Mouse (Mus musculus) adrenal gland, adult (tissue): Measurements from ENCODE around the gene Bola3.

Source experiments
- DNase-seq, 2 experiments: peaks; one replicate each; pipeline ENCODE4 v3.0.0; 2022 to 2023; ENCODE audit warnings: low spot score in 1 of 2; ENCODE audit not compliant: inconsistent age in 2 of 2

Gene Bola3

GRCm38 (mm10) chr6:83348873-83349272, at the start of gene Bola3:
Gene Bola3, plus strand, starts transcription at chr6:83349147.
- DNase-seq = no peak

DNA sequence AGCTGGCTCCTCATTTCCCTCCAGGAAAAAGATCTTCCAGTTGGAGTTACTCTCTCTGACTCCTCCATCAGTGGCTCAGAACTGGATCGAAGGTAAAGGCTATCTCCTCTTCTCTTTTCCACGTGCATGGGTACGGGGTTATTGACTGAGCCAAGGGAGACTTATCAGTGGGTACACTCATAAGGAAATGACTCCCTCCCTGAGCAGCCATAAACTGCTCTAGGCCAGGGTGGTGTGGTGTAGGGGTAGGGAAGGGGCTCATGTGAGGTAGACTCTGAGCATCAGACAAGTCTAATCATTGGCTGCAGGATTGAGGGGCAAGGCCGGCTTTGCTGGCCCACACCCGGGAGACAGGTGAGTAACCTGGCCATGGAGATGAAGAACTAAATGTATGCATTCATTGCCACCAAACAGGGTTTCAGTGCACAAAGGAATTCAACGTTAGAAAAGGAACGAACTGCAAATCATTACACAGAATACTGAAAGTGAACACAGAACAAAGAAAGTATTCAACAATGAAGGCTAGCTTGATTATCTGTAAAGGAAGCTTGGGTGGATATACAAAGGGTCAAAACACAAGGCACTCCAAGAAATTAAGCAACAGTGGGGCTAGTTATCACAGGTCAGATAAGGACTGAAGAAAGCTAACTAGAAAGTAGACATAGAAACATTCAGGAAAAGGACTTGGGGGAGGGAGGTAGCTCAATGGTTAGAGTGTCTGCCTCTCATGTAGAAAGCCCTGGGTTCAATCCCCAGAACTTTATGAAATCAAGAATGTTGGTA, 48.3 kb upstream of the Bola3 start:
- no peak for DNase-seq

DNA sequence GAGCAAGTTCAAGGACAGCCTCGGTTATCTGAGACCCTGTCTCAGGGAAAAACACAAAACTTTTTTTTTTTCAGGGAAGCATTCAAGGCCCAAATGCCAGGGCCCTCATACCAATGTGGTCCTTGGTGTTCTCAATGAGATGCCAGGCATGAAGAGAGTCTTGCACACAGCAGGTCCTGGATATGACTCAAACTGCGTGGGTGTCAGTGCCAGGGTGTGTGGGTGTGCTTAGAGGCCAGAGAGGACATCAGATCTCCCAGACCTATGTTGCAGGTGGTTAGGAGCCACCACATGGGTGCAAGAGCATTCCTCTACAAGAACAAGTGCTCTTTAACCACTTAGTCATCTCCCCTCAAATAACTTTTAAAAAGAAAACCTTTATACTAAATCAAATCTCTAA, 47.7 kb upstream of the Bola3 start:
- DNase-seq = peak in 1 of 2 experiments; percentile 35

DNA sequence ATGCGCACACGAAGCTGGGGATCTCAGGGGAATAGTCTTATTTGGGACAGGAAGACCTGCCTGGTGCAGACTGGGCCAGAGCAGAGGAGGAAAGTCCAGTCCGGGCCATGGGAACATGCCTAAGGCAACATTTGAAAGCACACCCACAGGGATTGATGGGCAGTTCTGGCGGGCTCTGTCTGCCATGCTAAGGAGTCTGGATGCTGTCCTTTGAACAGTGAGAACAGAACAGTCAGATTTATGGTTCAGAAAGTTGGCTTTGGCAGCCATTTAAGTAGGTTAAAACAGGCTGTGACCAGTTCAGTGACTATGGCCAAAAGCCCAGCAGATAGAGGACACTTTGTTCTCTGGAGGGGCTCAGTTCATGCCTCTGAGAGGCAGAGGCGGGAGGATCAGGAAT, 46.7 kb upstream of the Bola3 start:
- DNase-seq = peak; percentile 46 to 78

GRCm38 (mm10) chr6:83309017-83309416, 39.9 kb upstream of the Bola3 start:
- no peak for DNase-seq

GRCm38 (mm10) chr6:83311206-83311605, 37.7 kb upstream of the Bola3 start:
- no peak for DNase-seq

DNA sequence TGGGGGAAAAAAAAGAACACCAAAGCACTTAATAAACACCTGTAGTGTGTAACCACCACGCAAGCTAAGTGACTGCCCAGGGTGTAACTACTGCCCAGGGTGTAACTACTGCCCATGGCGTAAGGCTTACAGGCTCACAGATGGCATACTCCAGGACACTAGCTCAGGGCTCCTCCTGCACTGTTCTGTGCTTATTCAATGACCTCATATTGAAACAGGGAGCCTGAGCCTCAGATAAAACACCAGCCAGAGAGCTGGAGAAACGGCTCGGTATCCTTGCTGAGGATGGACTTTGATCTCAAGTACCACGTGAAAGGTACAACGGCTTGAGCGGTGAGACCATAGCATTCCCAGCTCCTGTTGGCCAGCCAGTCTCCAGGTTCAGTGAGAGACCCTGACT, 36.9 kb upstream of the Bola3 start:
- DNase-seq = no peak

DNA sequence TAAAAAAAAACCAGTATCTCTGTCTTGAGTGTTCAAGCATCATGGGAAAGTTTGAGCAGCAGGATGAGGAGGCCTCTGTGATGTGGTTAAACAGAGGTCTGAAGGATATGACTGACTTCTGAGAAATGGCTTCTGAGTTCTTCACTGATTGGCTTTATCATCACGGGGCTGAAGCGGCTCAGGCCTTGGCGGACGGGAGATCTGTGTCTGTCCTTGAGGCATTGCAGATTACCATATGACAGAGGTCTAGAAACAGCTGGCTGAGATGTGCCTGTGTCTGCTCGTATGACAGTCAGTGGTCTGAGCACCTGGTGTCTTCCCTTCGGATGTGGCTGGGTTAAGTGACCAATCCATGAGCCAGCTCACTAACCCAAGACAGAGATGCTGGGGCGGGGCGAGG, 36.4 kb upstream of the Bola3 start:
- DNase-seq = peak; percentile 41 to 73

DNA sequence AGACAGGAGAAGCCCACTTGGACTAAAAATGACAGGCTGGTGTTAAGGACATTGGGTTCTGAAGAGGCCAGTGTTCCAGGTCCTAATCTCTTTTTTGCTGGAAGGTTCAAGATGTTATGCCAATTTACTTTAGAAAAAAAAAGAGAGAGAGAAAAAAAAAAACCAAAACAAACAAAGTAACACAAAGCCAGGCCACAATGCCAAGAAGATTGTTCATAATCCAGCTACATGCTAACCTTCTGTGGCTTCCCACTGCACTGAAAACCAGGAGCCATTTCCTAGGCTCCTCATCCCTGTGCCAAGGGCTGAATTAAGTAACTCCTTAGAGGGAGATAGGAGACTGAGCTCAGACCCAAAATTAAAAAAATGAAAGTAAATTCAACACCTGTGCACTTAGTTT, 33.7 kb upstream of the Bola3 start:
- DNase-seq = no peak

DNA sequence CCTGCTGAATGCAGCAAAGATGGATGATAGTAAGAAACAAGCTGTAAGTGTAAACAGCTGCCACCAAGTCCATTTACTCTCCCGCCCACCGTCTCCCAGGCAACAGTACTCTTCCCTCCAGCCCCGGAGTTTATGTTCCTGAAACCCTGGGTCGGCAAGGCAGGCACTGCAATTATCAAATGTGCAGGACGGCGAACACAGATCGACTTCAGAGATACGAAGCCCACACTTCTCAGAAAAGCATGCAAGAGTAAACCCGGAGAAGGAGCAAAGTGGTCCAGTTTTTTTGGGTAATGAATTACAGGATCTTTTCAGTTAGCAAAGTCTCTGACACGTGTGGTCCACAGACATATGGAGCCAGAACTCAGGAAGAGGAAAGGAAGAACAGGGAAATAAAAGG, 32.9 kb upstream of the Bola3 start:
- DNase-seq = no peak

DNA sequence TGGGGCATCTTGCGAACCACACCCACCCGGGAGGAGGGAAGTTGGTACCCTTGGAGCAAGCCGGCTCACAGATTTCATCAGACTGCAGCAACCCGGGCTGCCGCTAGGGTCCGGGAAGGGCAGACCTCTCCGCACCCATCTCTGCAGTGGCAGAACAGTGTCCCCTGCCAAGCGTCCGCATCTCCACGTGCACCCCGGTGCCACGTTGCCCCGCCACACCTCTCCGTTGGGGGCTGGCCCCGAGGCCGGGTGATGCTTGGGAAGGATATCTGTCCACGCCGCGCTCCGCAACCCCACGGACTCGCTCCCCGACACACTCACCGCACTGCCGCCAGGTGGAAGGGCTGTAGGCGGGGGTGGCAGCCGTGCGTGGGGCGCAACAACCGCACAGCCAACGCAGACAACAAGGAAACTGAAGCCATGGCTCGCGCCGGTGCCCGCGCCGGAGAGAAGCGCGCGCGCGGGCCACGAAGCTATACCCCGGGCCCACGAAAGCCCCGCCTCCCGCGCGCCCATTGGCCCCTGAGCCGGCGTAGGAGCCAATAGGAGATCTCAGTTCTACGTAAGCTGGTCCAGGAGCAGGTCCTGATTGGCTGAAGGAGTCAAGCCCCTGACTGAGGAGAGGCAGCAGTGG, 31.7 kb upstream of the Bola3 start:
- DNase-seq = peak; percentile 92 to 95

- no peak for DNase-seq
Measured at GRCm38 (mm10) chr6:83321927-83322326, 27.0 kb upstream of the Bola3 start.

DNA sequence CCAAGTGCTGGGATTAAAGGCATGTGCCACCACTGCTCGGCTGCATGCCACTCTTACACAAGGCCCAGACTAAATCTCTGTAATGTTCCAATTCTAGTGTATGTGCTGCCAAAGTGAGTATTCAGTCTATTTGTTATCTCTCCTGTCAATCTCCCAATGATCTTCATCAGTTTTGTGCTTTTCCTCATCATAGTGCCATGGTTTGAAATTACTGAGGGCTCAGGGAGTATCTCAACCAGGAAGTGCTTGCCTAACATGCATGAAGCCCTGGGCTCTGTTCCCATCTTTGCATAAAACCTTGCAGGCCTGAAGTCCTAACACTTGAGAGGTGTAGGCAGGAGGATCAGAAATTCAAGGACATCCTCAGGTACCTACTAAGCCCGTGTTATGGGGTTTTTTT, 26.2 kb upstream of the Bola3 start:
- DNase-seq = no peak

DNA sequence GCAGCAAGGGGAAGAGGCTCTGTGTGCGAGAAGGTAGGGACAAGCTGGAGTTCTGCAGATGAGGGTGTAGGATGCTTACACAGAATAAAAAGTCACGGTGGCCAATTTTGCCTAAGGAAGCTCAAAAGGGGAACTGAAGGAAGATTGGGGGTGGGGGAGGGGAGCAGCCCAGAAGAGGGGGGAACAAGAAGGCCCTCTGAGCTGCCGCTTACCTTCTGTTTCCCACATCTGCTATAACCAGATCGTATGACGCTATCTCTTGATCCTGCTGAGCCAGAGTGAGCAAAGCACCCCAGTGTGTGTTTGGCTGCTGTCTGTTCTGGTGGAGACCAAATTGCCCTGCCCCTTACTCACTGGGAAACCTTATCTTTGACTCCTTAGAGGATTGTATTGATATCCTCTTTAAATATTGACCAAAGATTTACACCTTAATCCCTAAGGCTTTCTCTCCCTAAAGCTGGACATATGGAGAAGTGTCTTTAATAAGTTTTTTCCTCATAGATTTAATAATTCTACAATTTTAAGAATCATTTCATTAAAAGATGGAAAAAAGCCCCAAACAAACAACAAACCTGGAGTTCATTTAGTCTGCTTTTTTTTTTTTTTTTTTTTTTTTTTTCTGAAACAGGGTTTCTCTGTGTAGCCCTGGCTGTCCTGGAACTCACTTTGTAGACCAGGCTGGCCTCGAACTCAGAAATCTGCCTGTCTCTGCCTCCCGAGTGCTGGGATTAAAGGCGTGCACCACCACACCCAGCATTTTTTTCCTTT, 25.1 kb upstream of the Bola3 start:
- DNase-seq = no peak

DNA sequence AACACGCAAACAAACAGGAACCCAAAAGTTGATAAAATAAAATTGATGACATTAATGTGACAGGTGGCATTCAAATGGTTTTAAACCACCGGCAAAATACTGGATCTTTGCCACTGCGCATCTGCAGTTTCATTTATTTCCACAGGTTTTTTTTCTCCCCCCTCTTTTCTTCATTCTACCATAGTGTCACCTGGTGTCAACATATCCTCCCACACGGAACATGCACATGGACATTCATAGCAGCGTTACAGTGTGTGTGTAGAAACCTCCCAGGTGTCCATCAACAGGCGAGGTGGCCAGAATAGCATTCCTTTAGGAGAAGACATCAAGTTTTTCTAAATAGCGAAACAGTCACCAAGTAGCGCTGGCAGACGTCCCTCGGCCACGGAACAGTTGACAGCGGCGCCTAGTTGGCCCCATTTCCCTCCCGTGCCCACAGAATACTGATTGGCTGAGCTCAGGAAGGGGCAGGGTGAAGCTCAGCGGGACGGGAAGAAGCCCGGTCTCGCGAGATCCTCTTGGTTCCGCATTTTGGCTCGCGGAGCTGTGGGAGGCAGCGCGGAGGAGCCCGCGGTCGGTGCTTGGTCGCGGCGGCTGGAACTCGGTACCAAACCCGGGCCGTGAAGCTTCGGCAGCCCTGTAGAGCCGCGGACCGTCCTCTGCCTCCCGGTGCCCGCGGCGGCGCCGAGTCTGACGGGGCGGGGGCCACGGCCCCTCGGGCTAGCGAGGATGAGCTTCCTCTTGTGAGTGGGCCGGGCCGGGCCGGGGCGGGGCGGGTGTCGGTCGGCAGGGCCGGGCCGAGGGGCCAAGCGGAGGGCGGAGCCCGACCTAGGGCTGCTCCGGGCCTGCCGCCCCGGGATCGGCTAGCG, 23.2 kb upstream of the Bola3 start, which contains the start of the genes Mthfd2 and Mob1a:
TSS of gene Mthfd2 (minus strand) at position 384 of the 869 bp plus-strand sequence.
TSS of gene Mob1a (plus strand) at position 492 of the 869 bp plus-strand sequence.
- DNase-seq = peak; percentile 96 to 99

DNA sequence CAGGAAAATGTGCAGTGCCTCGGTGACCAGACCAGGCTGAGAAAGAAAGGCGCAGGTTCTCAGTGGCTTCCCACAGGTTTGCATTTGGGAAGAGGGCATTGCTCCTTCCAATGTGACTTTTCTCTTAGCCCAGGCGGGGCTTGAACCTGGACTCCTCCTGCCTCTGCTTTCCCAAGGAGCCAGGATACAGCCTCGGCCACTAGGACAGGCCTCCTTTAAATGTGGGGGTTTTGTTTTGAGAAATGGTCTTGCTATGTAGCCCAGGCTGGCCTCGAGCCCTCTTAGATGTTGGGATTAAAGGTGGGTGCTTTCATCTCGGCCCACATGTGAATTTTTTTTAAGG, 22.6 kb upstream of the Bola3 start:
- DNase-seq = no peak

- no peak for DNase-seq
Measured at GRCm38 (mm10) chr6:83326761-83327160, 22.2 kb upstream of the Bola3 start.

DNA sequence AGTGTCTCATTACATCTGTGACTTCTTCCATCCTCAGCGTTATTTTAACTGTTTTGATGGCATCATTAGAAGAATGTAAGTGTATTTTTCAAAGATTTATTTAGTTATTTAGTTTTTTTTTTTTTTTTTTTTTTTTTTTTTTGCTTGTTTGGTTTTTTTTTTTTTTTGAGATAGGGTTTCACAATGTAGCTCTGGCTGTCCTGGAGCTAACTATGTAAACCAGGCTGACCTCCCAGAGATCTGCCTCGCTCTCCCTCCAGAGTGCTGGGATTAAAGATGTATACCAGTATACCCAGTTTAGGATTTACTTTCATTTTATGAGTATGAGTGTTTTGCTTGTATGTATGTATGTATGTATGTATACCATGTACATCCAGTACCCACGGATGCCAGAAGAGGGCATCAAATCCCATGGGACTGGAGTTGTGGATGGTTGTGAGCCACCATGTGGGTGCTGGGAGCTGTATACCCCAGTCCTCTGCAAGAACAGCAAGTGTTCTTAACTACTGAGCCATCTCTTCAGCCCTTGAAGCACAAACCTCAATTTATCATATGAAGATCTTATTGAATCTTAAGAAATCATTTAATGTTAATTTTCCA, 21.3 kb upstream of the Bola3 start:
- DNase-seq = no peak

GRCm38 (mm10) chr6:83341387-83341786, 7.6 kb upstream of the Bola3 start:
- peak in 1 of 2 experiments; percentile 53 for DNase-seq

- no peak for DNase-seq
Measured at GRCm38 (mm10) chr6:83342957-83343356, 6.0 kb upstream of the Bola3 start.
